In the genomic region with DNA sequence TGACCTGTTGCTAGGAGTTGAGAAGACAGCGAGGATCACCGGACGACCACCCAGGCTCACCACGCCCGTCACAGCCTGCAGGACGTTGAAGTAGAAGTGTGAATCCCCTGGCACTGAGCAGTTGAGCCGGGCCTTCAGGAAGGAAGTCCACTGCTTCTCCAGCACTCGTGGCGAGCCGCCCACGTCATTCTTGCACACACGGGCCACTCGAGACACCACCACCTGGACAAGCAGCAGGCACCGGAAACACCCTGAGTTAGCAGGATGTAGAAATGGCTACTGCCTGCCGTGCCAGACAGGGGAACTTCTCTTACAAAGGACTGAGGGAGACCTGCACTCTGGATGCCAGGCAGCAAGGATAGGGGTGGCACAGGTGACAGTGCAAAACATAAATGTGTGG, we compare ENCODE assay signal across 25 mouse cellular contexts. TPM values are rescaled to one million over a fixed set of nuclear protein-coding genes. Genes with fewer than 3 reads are reported as not detected.
DNase-seq lines count a peak whose midpoint lies in the region; ATAC-seq lines count a peak whose summit lies in the region.
"Had no signal": no experiment of that assay in that cellular context is flagged by ENCODE, and none has a peak within 500 bp of the region (broad histone marks: within the 10 kb centered on the region; RNA-seq: fewer than 3 reads in every experiment).

No protein-coding gene starts in this region.

- ATAC-seq in megakaryocyte, adult 5-6 weeks (ENCODE audit: poor library complexity, severe bottlenecking), result peak; percentile 78
- ATAC-seq: forebrain, embryonic 13.5 days; inflammation-experienced regulatory T-cells, adult 6 months; midbrain, embryonic 13.5 days had no signal

- DNase-seq in adrenal gland, postnatal 14 days, result peak; percentile 21
- no peak for DNase-seq in adrenal gland, postnatal 4 days (ENCODE audit: low spot score in 2 of 2)
- DNase-seq in cerebellum, adult 9-11 months, result peak; percentile 53
- no peak for DNase-seq in cerebellum, postnatal 4 days (ENCODE audit: low spot score in 2 of 2)
- peak; percentile 4 for DNase-seq in layer of hippocampus, adult 9-11 months
- no peak for DNase-seq in layer of hippocampus, adult 18-20 months (ENCODE audit: low spot score in 2 of 2)
- DNase-seq in retina, embryonic 14.5 days (ENCODE audit: low spot score), result no peak
- DNase-seq: adrenal gland, postnatal 25 days; gastrocnemius, postnatal 14 days; heart, postnatal 36 days; kidney, adult 11 months; kidney, postnatal 36 days; layer of hippocampus, postnatal 36 days; lung, postnatal 36 days; right cerebral cortex, adult 18-20 months; spleen, adult 18-20 months; thymus, adult 2 months; thymus, postnatal 36 days had no signal

RNA-seq across cellular contexts. Expression of a gene that starts 6.4 kb away (rescaled TPM):
- 58.3 and 63.2 TPM in 2 replicates for total RNA-seq in adrenal gland, postnatal 14 days (2021)
- total RNA-seq in adrenal gland, postnatal 4 days (2021), result 10 to 100 TPM in 1 of 2 experiments, 1 to 10 TPM in 1; 5.5 to 10.1 TPM
- 1 to 10 TPM in 1 of 2 experiments, under 1 TPM in 1; 0.61 to 1.0 TPM for total RNA-seq in layer of hippocampus, adult 18-20 months (2021)
- 17.6 and 20.1 TPM in 2 replicates for total RNA-seq in megakaryocyte, adult 5-6 weeks (2015)
- 23.9 and 33.9 TPM in 2 replicates for total RNA-seq in megakaryocyte, adult 5-6 weeks (2017)
- total RNA-seq: G1E had no signal

RNA-seq across cellular contexts. Expression of a gene that starts 10.8 kb away (rescaled TPM):
- 91.4 and 109 TPM in 2 replicates for total RNA-seq in adrenal gland, postnatal 14 days (2021)
- total RNA-seq in adrenal gland, postnatal 4 days (2021), result 10 to 100 TPM; 23.1 to 30.6 TPM
- total RNA-seq in layer of hippocampus, adult 18-20 months (2021), result 1 to 10 TPM in 1 of 2 experiments, under 1 TPM in 1; 0.67 to 1.1 TPM
- total RNA-seq in megakaryocyte, adult 5-6 weeks (2015), result 0.18 TPM in 1 of 2 replicates, not detected in the other
- total RNA-seq in megakaryocyte, adult 5-6 weeks (2017), result 0.45 TPM in 1 of 2 replicates, not detected in the other
- total RNA-seq: G1E; granulocyte monocyte progenitor cell, adult 5-6 weeks; megakaryocyte-erythroid progenitor cell, adult 5-6 weeks had no signal

RNA-seq across cellular contexts. Expression of a gene that starts 11.9 kb away (rescaled TPM):
- 11.9 and 15.2 TPM in 2 replicates for total RNA-seq in adrenal gland, postnatal 14 days (2021)
- 10 to 100 TPM in 1 of 2 experiments, 1 to 10 TPM in 1; 9.6 to 12.2 TPM for total RNA-seq in adrenal gland, postnatal 4 days (2021)
- total RNA-seq in layer of hippocampus, adult 18-20 months (2021), result 100 to 1,000 TPM; 128 to 130 TPM
- 1.5 TPM in 2 replicates for total RNA-seq in megakaryocyte, adult 5-6 weeks (2015)
- total RNA-seq in megakaryocyte, adult 5-6 weeks (2017), result 2.0 and 2.7 TPM in 2 replicates

RNA-seq across cellular contexts. Expression of a gene that starts 18.6 kb away (rescaled TPM):
- total RNA-seq in adrenal gland, postnatal 14 days (2021), result 76.6 and 87.5 TPM in 2 replicates
- 10 to 100 TPM; 29.9 to 37.0 TPM for total RNA-seq in adrenal gland, postnatal 4 days (2021)
- total RNA-seq in layer of hippocampus, adult 18-20 months (2021), result 10 to 100 TPM; 16.3 to 16.9 TPM
- 0.09 TPM in 2 replicates for total RNA-seq in megakaryocyte, adult 5-6 weeks (2015)
- 0.18 TPM in 1 of 2 replicates, not detected in the other for total RNA-seq in megakaryocyte, adult 5-6 weeks (2017)
- total RNA-seq: granulocyte monocyte progenitor cell, adult 5-6 weeks; megakaryocyte-erythroid progenitor cell, adult 5-6 weeks had no signal

RNA-seq across cellular contexts. Expression of a gene that starts 34.0 kb away (rescaled TPM):
- 8.2 and 8.6 TPM in 2 replicates for total RNA-seq in adrenal gland, postnatal 14 days (2021)
- total RNA-seq in adrenal gland, postnatal 4 days (2021), result 1 to 10 TPM; 8.0 to 9.2 TPM
- total RNA-seq in layer of hippocampus, adult 18-20 months (2021), result 1 to 10 TPM; 4.6 to 6.1 TPM
- total RNA-seq in megakaryocyte, adult 5-6 weeks (2015), result 4.3 and 4.4 TPM in 2 replicates
- total RNA-seq in megakaryocyte, adult 5-6 weeks (2017), result 3.2 and 4.8 TPM in 2 replicates

Comparison
In these comparisons a context has a peak if more than half of its experiments do, and no peak if none do; other contexts are left out.
1. DNase-seq: peak in adrenal gland, postnatal 14 days (single experiment), cerebellum, adult 9-11 months (single experiment) and layer of hippocampus, adult 9-11 months (single experiment); none in adrenal gland, postnatal 4 days (0 of 2), cerebellum, postnatal 4 days (0 of 2), layer of hippocampus, adult 18-20 months (0 of 2) and retina, embryonic 14.5 days (single experiment).
2. RNA of a gene that starts 10.8 kb away (total RNA-seq): 91.4 to 109 TPM in adrenal gland, postnatal 14 days and 23.1 to 30.6 TPM in adrenal gland, postnatal 4 days; 0.67 to 1.1 TPM in layer of hippocampus, adult 18-20 months and 0.18 to 0.45 TPM in megakaryocyte, adult 5-6 weeks; every median in the first group is over 10 times any median in the second.